Mouse (Mus musculus) megakaryocyte progenitor cell, adult 5-6 weeks (primary cell): Measurements from ENCODE around the gene Sema4c. TPM values are rescaled to one million over a fixed set of nuclear protein-coding genes. Genes with fewer than 3 reads are reported as not detected.

Experiments
- ATAC-seq: replicated peaks from 2 replicates; pipeline ENCODE4 v1.8.0; 2016; ENCODE audit warnings: mild to moderate bottlenecking, moderate TSS enrichment, inconsistent platforms; ENCODE audit not compliant: poor library complexity
- total RNA-seq, 2 experiments: library from RNA; stranded (forward) in 1 of 2; stranded (reverse) in 1 of 2; fragments of 157-497, 149-512 nt in 1 of 2; fragments of 200-1000 nt in 1 of 2; gene quantifications; 2 replicates each; pipeline versions ENCODE4 v1.2.3 to v1.2.4; 2015 to 2017

Gene Sema4c
- total RNA-seq, 2 experiments from 2014 or later = 0.42 to 1.00 TPM

DNA sequence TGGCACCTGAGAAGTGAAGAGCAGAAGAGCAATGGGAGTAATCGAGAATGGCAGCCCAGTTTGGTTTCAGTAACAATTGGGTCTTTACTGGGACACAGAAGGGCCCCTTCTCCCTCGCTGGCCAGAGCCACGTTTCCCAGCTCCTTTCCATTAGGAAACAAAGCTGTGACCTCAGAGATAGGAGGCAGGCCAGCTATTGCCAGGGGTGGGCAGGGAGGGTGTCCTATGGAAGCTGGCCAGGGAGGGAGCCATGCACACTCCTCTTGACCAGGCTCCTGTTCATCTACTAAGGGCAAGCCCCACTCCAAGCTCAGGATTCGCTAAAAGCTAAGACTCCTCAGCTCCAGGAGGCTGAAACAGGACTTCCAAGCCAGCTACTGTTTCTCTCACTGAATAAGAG is 1.1 kb upstream of the Sema4c start:
- no peak for ATAC-seq

DNA sequence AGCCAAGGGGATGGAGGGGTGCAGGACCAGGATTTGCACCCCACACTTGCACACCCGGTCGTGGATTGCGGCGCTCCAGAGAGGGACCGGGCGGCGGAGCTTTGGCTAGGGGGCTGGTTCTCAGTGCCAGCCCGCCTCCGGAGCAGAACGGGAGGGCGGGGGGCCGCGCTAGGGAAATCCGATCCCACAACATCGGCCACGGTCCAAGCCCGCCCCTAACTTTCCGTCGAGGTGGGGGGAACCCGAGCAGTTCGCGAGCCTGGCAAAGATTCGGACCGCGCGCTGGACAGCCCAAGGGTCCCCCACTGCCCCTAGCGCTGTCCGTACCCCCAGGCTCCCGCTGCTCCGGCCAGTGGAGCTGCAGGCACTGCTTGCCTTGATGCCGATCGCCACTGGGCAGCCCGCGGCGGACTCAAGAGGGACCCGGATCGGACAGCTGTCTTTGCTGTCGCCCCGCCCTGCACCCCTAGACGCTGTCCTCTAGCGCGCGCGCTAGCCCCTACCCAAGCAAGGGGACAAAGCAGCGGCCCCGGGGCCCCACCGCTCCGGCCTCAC is 615 bp downstream of the Sema4c start:
- ATAC-seq = peak; percentile 12

DNA sequence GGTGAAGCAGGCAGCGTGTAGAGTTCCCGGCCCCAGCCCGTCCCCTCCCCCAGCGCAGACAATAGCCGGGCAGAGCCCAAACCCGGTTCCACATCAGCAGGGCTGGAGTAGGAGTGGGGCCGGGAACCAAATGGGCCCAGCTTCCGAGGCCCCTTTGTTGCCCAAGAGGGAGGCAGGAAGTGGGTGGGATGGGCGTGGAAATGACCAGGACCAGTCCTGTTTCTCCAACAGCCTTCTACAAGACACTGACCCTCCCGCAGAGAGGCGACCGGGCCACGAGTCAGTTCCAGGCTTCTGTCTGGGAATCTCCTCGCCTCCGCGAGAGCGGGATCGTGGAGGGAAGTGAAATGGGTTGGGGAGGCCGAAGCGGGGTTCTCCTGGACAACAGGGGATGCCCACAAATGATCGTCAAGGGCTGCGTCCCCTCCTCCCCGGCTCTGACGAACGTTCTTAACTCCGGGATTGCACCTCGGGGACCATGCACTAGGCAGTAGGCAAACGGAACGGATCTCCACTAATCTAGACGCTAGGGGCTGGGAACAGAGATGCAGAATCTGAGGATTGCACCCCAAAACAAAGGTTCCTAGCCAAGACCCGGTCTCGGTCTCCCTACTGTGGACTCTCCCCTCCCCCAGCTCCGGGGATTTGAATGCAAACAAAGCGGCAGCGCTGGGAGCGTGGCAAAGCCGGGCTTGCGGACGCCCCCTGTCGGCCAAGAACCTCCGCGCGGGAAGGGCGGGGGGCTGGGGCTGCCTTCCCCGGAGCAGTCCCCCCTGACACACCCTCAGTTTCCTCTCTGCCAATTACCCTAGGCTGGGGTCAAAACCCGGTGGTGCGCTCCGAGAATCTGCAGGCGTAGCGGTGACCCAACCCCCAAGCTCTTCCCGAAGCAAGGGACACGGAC is 1.3 kb downstream of the Sema4c start:
- peak; percentile 61 for ATAC-seq

GRCm38 (mm10) chr1:36555798-36556395 is 2.3 kb downstream of the Sema4c start:
- no peak for ATAC-seq

GRCm38 (mm10) chr1:36554633-36555399 is 3.3 kb downstream of the Sema4c start:
- ATAC-seq = no peak

GRCm38 (mm10) chr1:36552506-36552905 is 5.6 kb downstream of the Sema4c start:
- no peak for ATAC-seq

DNA sequence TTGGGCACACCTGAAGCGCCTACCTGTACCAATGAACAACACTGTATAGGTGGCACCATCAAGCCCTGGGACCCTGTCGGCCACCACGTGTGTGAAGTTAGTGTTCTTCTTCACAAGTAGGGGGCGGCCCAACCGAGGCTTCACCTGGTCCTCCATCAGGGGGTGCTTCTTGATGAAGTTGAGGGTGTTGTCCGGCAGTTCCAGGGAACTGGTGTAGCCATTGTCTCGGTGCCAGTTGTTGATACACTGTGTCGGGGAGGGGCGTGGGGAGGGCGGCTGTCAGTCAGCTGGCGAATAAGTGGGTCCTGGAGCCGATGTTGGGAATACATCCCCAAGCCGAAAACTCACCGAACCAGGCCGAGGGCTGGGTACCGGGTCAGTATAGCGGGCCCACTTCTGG is 6.2 kb downstream of the Sema4c start:
- no peak for ATAC-seq

GRCm38 (mm10) chr1:36550075-36550863 is 7.9 kb downstream of the Sema4c start:
- no peak for ATAC-seq

DNA sequence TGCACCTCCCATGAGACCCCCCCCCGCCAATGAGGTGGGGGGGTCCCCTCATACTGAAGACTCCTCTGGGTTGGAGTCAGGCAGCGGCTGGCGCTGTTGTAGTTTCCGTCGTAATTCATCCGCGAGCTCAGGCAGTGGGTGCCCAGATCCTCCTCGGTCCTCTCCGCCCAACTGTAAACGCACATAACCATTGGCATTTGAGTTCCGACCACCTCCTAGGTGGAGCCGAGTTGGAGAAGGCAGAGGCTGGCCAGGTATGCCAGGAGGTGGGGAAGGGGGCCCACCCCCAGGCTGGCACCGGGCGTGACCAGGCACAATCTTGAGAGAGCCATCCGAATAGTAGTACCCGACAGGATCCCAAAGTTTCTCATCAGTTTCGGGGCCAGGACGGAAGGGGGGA is 8.7 kb downstream of the Sema4c start:
- no peak for ATAC-seq

DNA sequence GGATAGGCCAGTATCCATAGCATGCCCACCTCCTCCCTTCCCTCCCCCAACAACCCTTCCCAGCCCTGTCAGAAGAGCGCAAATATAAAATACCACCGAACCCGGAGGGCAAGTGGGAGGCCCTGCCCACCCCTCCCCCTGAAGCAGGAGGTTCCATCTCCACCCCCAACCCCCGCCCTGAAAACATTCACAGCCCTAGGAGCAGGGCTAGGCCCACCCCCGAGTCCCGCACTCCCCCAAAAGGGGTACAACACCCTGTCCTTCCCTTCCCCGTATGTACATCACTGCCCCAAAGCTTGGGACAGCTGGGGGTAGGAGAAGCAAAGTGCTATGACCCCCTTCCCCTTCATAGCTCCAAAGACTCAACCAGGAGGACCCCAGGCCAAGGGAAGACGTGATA is 9.4 kb downstream of the Sema4c start:
- ATAC-seq = no peak

GRCm38 (mm10) chr1:36547981-36548598 is 10.1 kb downstream of the Sema4c start:
- no peak for ATAC-seq

DNA sequence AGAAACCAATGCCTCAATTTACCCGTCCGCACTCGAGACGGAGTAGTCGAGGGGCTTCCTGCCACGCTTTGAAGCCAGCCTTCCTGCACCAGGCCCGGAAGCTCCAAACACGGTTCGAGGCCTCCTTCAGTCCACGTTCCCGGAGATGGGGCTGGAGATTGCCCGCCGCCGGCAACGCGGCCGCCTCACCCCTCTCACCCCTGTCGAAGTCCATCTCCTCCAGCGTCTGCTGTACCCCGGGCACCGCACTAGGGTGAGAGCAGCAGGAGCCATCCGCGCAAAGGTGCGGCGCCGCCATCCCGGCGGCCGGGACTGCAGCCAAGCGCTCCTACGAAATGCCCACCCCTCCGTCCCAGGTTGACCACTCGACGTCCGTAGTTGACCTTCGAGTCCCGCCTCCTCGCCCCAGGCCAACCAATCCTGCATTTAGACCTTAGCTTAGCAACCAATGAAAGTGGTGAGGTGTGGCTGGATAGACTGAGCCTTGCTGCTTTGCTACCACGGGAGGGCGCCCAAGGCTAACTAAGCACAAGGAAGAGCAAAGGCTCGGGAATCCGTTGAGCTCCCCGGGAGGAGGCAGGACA is 11.2 kb downstream of the Sema4c start, which contains the start of gene Ankrd39:
Gene Ankrd39, minus strand, starts transcription at position 558 of the 584 bp plus-strand sequence.
- peak; percentile 97 for ATAC-seq

DNA sequence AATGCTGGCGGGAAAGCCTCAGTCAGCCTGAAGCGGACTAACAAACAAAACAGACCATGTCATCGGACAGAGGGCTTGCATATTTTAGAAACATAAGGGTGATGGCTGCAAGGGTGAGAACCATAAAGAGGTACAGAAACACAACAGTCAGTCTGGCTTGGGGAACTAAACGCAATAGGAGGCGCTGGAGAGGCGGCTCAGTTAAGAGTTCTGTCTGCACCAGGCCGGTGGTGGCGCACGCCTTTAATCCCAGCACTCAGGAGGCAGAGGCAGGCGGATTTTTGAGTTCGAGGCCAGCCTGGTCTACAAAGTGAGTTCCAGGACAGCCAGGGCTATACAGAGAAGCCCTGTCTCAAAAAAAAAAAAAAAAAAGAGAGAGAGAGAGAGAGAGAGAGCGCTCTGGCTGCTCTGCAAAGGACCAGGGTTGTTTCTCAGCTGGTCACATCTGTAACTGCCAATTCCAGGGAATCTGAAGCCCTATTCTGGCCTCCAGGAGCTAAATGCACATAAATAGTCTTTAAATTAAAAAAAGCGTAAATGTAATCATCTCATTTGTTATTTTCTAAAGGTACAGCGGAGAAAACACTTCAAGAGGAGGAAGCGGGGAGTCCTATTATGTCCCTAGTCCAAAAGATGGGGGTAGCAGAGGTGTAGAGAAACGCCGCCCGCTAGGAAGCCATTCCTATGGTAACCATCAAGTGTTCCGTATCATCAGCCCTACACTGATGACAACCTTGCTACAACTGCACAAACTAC is 12.1 kb downstream of the Sema4c start:
- no peak for ATAC-seq

DNA sequence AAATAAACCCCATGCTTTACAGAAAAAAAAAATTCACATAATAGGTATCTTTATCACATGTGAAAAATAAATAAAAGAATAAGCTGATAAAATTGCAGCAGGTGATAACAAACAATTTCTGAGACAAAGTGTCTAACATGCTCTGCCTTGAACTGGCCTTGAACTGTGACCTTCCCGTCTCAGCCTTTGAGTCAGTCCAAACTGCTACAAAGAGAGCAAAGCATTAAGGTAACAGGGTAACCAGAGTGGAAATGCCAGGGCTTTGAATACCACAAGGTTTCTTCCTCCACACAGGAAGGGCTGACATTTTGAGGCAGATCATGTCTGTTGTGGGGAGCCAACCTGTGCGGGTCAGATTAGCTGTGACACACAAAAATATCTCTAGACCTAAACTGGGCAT is 12.8 kb downstream of the Sema4c start:
- ATAC-seq = no peak

- no peak for ATAC-seq
Observed at GRCm38 (mm10) chr1:36542925-36543324, 15.2 kb downstream of the Sema4c start.

- ATAC-seq = no peak
Observed at GRCm38 (mm10) chr1:36541844-36542243, 16.3 kb downstream of the Sema4c start.

DNA sequence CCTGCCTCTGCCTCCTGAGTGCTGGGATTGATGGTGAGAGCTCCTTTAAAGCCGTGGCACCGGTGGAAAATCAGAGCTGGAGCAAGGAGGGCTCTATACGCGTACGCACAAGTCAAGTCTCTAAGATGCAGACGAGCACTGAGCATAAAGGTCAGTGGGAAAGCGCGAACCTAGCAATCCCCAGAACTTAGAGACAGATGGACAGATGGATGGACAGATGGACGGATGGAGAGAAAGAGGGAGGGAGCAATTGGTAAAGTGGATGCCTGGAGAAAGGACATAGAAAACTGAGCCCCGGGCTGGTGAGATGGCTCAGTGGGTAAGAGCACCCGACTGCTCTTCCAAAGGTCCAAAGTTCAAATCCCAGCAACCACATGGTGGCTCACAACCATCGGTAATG is 17.3 kb downstream of the Sema4c start:
- ATAC-seq = no peak

DNA sequence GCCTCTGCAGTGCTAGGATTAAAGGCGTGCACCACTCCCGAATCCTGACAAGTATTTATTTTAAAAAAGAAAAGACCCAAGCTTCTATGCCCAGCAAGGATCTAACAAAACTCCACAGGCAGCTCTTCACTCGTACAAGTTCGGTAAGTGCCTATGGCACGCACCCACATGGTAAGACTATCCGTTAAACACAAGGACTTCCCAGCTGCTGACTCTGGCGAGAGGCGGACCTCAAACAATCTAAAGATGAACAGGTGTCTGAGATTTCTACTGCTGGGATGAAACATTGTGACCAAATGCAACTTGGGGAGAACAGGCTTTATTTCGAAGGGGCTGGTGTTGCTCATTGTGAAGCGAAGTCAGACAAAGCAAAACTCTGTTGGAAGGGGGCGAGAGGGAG is 18.0 kb downstream of the Sema4c start:
- no peak for ATAC-seq

DNA sequence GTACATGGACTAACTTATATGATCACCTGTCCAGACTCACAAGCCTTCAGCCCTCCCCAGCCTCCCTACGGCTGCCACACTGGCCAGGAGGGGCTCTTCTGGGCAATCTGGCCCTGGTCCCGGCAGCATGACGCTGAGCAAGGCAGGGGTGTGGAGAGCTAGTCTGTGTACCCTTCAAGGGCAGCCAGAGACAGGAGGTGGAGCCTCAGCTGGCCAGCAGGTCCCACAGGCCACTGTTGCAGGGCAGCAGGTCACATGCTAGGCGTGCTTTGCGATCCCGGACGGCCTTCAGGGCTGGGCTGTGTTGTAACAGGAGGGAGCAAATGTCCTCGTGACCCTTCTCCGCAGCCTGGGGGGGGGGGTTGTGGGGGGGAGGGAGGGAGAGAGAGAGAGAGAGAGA is 19.0 kb downstream of the Sema4c start, which contains the start of gene Gm42417:
Gene Gm42417, minus strand, starts transcription at position 244 of the 400 bp plus-strand sequence.
- ATAC-seq = no peak
